8 mouse cellular contexts compared by ENCODE assay signal in the genomic region with DNA sequence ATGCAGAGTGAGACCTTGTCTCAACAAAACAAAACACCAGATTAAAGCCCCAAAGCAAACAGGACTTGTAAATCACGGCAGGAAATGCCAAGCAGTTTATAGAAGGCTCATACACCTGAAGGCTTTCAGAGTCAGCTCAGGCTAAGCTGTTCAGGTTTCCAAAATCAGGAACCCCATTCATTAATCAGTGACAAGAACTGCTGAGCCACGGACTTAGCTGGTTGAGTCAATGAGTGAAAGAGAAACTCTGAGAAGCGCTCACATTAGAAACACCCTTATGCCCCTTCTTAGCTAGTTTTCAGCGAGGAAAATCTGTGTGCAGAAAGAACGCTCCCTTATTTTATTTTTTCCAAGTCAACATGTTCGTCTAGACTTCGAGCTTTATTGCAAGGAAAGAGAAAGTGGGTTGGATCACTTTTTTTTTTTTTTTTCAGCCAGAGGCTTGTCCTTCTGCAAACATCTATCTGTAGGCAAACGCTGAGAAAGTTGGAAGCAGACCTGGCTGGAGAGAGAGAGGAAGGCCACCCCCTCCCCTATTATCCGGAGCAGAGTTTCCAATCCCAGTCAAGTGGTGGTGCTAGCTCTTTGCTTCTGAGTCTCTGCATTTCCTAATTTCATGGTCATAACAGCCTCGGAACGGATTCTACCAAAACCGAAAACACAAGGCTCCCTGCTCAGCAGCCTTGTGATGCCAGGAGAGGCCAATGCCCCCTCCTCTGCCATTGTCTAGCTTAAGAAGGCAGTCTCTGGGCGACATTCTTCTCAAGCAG. TPM values are rescaled to one million over a fixed set of nuclear protein-coding genes. Genes with fewer than 3 reads are reported as not detected.
A peak's percentile ranks its signal among the peaks of the same experiment; 100 is the strongest.
DNase-seq lines count a peak whose midpoint lies in the region; ATAC-seq and TF ChIP-seq lines count a peak whose summit lies in the region.

A gene (plus strand): TSS at position 208 of the 770 bp plus-strand sequence.

- 32% methylated on average over 13 of the region's 13 CpGs for WGBS in stomach, embryonic 15.5 days

- peak; percentile 47 for TF ChIP-seq CTCF in layer of hippocampus, adult 2 months (conservative IDR thresholded peaks at IDR 0.05)

- no peaks in the 10 kb centered on the region for H3K27me3 ChIP-seq in stomach, embryonic 15.5 days (replicated peaks)

- DNase-seq in layer of hippocampus, adult 2 months (ENCODE audit: low spot score in 2 of 2): peak in 1 of 2 experiments; percentile 20
- DNase-seq in layer of hippocampus, postnatal 36 days: no peak
- no peak for DNase-seq in adrenal gland, adult 18-20 months (ENCODE audit: low spot score in 2 of 2)
- DNase-seq in gastrocnemius, postnatal 25 days: peak; percentile 18
- peak; percentile 42 for DNase-seq in kidney, postnatal 14 days
- no peak for DNase-seq in right cerebral cortex, postnatal 4 days
- DNase-seq in testis, postnatal 14 days (ENCODE audit: low spot score): no peak

- peak within 1 kb of the TSS; percentile 45 for H3K4me2 ChIP-seq in stomach, embryonic 15.5 days

- H3K36me3 ChIP-seq in stomach, embryonic 15.5 days: no peaks in the 10 kb centered on the region

- no peaks in the 10 kb centered on the region for H3K4me1 ChIP-seq in stomach, embryonic 15.5 days

- no peaks in the 10 kb centered on the region for H3K9me3 ChIP-seq in stomach, embryonic 15.5 days

- H3K4me3 ChIP-seq in layer of hippocampus, adult 2 months: peak within 1 kb of the TSS; percentile 46
- H3K4me3 ChIP-seq in stomach, embryonic 15.5 days (replicated peaks): peak within 1 kb of the TSS; percentile 18

- H3K9ac ChIP-seq in stomach, embryonic 15.5 days: no peak within 1 kb of the TSS

- no peak within 1 kb of the TSS for H3K27ac ChIP-seq in layer of hippocampus, adult 2 months
- H3K27ac ChIP-seq in stomach, embryonic 15.5 days: no peak within 1 kb of the TSS; the same call in 1 of the 2 replicates

- no peak; the same call in 1 of the 2 replicates for ATAC-seq in stomach, embryonic 15.5 days (ENCODE audit: insufficient read depth, low FRiP score, low read depth)

RNA-seq across cellular contexts. Expression of the gene that starts here (rescaled TPM):
- 1 to 10 TPM; 2.5 to 2.7 TPM for total RNA-seq in layer of hippocampus, adult 2 months (2021)
- 1 to 10 TPM; 2.3 to 2.7 TPM for total RNA-seq in layer of hippocampus, postnatal 36 days (2021)
- total RNA-seq in adrenal gland, adult 18-20 months (2021): 10 to 100 TPM; 19.7 to 28.7 TPM
- total RNA-seq in gastrocnemius, postnatal 25 days (2021): 10 to 100 TPM; 30.8 to 37.8 TPM
- 0.75 and 0.86 TPM in 2 replicates for polyA plus RNA-seq in stomach, embryonic 15.5 days (2015; fragmentation: Nextera tagmentation; extraction: Ambion mirVana)

Comparison
In these comparisons a context has a peak if more than half of its experiments do, and no peak if none do; other contexts are left out.
1. RNA of the gene that starts here (total RNA-seq): 30.8 to 37.8 TPM in gastrocnemius, postnatal 25 days and 19.7 to 28.7 TPM in adrenal gland, adult 18-20 months; 2.5 to 2.7 TPM in layer of hippocampus, adult 2 months and 2.3 to 2.7 TPM in layer of hippocampus, postnatal 36 days; every median in the first group is over 4 times any median in the second.
2. DNase-seq: peak in gastrocnemius, postnatal 25 days (single experiment) and kidney, postnatal 14 days (single experiment); none in layer of hippocampus, postnatal 36 days (0 of 2), adrenal gland, adult 18-20 months (0 of 2), right cerebral cortex, postnatal 4 days (single experiment) and testis, postnatal 14 days (single experiment).